Mouse (Mus musculus) limb, embryonic 12.5 days (tissue): Measurements from ENCODE around the gene Art2b. TPM values are rescaled to one million over a fixed set of nuclear protein-coding genes. Genes with fewer than 3 reads are reported as not detected.
"Not testable (repeated sequence)": the region's sequence is repeated elsewhere in the genome, so short reads cannot be mapped to it uniquely, and the experiment has no call there.

Source experiments
- ATAC-seq: fragments of 200-750 bp; cut with Nextera tagmentation; 2 replicates; pipeline ENCODE4 v1.8.0; 2017; ENCODE audit warnings: low read depth, moderate TSS enrichment; ENCODE audit not compliant: insufficient number of reproducible peaks, insufficient read depth, low FRiP score, low TSS enrichment
- H3K27ac ChIP-seq: fragments of 300-500 bp; sonication (generic); 2 replicates; pipeline ENCODE4 v1.5.1; 2016; ENCODE audit warnings: mild to moderate bottlenecking, moderate library complexity
- H3K27me3 ChIP-seq: fragments of 300-500 bp; sonication (generic); 2 replicates; pipeline ENCODE4 v1.6.1; 2016; ENCODE audit warnings: mild to moderate bottlenecking, moderate library complexity
- H3K36me3 ChIP-seq: fragments of 300-500 bp; sonication (generic); 2 replicates; pipeline ENCODE4 v1.6.1; 2016; ENCODE audit warnings: mild to moderate bottlenecking, moderate library complexity
- H3K4me1 ChIP-seq: fragments of 300-500 bp; sonication (generic); replicated peaks from 2 replicates; pipeline ENCODE4 v1.6.1; 2016
- H3K4me2 ChIP-seq: fragments of 300-500 bp; sonication (generic); 2 replicates; pipeline ENCODE4 v1.6.1; 2016; ENCODE audit warnings: mild to moderate bottlenecking, moderate library complexity
- H3K4me3 ChIP-seq: fragments of 300-500 bp; sonication (generic); replicated peaks from 2 replicates; pipeline ENCODE4 v1.5.1; 2016; ENCODE audit warnings: mild to moderate bottlenecking
- H3K9ac ChIP-seq: fragments of 300-500 bp; sonication (generic); replicated peaks from 2 replicates; pipeline ENCODE4 v1.6.1; 2016; ENCODE audit warnings: mild to moderate bottlenecking, moderate library complexity
- H3K9me3 ChIP-seq: fragments of 300-500 bp; sonication (generic); 2 replicates; pipeline ENCODE4 v1.6.1; 2016; ENCODE audit warnings: mild to moderate bottlenecking, moderate library complexity
- WGBS: fragments of 180-500 bp; shearing (Covaris S2); methylation state at CpG from one replicate; pipeline ENCODE4 v1.1.7; 2016; 5-methylcytosine and 5-hydroxymethylcytosine counted together
- polyA plus RNA-seq: library from polyadenylated mRNA; unstranded; fragments of >200 nt; fragmentation: Nextera tagmentation; extraction: Ambion mirVana; gene quantifications from 2 replicates; pipeline ENCODE4 v1.2.1, GENCODE M21; 2016

Art2b gene
- polyA plus RNA-seq, 1 experiment from 2014 or later = not detected

DNA sequence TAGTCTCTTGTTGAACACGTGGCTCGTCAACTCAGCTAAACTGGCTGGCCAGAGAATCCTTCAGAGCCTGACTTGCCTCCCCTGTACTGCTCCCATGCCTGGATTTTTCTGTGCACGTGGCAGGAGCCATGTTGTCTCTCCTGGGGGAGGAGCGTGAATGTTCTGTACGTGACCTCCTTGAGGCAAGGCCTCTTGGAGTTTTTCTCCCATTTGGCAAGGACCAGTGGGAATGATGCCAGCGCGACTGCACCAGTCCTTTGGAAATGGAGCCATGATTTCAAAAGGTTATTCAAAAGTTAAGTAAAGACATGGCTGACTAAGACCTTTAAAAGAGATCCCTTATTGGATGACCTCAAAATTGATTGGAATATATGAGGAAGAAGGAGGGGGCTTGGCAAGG, 30.0 kb upstream of the Art2b start:
- ATAC-seq = no peak
- H3K9me3 ChIP-seq = no peaks in the 10 kb centered on the region
- WGBS = 80% methylated on average over 7 of the region's 7 CpGs
- H3K4me3 ChIP-seq = no peak overlapping the region
- no peaks in the 10 kb centered on the region for H3K27me3 ChIP-seq
- no peak overlapping the region for H3K4me2 ChIP-seq
- H3K27ac ChIP-seq = no peak overlapping the region
- no peaks in the 10 kb centered on the region for H3K4me1 ChIP-seq
- H3K36me3 ChIP-seq = no peaks in the 10 kb centered on the region
- no peak overlapping the region for H3K9ac ChIP-seq

DNA sequence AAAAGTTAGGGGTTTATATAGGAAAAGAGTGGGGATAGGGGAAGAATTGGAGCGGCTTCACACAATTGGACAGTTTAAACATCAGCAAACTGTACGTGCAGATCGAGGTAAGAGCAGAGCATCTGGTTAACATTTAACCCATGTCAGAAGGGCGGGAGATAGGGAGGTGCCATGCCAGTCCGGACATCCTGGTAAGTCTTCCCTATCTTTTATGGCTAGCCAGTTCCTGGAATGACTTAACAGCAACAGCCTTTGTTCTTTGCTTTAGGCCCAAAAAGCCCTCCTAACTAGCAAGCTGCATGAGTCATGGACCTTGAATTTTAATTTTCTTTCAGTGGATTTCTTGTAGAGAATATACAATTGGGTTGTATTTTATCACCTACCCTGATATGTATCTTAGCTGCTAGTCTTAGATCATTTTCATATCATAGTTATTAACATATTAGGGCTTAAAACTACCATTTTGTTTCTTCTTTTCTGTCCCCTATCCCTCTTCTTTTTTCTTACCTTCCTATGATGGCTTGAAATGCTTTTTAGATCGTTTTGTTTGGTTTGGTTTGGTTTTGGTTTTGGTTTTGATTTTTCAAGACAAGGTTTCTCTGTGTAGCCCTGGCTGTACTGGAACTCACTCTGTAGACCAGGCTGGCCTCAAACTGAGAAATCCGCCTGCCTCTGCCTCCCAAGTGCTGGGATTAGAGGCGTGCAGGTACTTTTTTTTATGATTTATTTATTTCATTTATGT, 27.6 kb upstream of the Art2b start:
- not testable (repeated sequence) for H3K36me3 ChIP-seq, H3K27ac ChIP-seq, H3K9ac ChIP-seq, H3K4me3 ChIP-seq, H3K27me3 ChIP-seq, ATAC-seq, H3K4me2 ChIP-seq, H3K4me1 ChIP-seq, H3K9me3 ChIP-seq
- WGBS = 82% methylated on average over 8 of the region's 8 CpGs

DNA sequence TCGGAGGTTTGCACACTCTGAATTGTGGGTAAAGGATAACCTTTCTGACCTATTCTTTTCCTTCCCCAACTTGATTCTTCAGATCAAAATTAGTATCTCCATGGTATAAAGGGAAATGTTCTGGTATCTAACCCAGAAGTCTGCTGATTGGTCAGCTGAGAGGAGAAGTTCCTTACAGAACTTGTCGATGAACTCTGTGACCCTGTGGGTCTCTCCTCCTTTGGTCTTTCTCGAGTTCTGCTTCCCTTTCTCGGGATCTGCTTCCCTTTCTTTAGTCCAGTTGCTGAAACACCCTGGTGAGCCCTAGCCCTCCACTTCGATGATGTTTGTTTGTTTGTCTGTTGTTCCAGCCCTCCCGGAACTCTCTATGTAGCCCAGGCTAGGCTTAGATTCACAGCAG, 22.4 kb upstream of the Art2b start:
- WGBS = 75% methylated on average over 6 of the region's 6 CpGs
- no peak for ATAC-seq

GRCm38 (mm10) chr7:101600406-101600805, 15.0 kb upstream of the Art2b start:
- Histone ChIP-seq H3K27ac (no peak overlapping the region), H3K9ac (no peak overlapping the region), H3K27me3 (no peaks in the 10 kb centered on the region), H3K4me1 (no peaks in the 10 kb centered on the region), H3K9me3 (no peaks in the 10 kb centered on the region), H3K4me3 (no peak overlapping the region), H3K4me2 (no peak overlapping the region), H3K36me3 (no peaks in the 10 kb centered on the region)
- 75% methylated on average over 1 of the region's 1 CpGs for WGBS
- ATAC-seq = no peak

More for the DNA sequence above, 22.4 kb upstream of the Art2b start:
- Histone ChIP-seq H3K27me3 (no peaks in the 10 kb centered on the region; the same call in 1 of the 2 replicates), H3K27ac (no peak overlapping the region), H3K4me3 (no peak overlapping the region), H3K4me1 (no peaks in the 10 kb centered on the region), H3K4me2 (no peak overlapping the region), H3K9ac (no peak overlapping the region), H3K36me3 (no peaks in the 10 kb centered on the region), H3K9me3 (no peaks in the 10 kb centered on the region)

DNA sequence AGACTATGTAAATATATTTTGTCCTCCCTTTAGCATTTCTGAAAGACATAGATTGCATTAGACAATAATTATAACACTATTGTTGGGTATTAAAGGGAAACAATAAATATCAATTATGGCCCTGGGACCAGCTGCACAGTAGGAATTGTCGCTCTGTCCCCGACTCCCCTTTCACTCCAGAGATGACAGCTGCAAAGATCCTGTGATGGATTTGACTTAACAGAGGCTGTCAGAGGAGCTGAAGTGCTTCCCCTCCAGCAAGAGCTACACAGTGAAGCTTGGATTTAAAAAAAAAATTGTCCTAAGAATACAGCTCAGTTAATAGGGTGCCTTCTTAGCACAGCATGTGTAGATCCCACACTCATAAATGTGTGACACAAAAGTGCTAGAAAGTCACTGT, 13.1 kb upstream of the Art2b start:
- no peak for ATAC-seq

DNA sequence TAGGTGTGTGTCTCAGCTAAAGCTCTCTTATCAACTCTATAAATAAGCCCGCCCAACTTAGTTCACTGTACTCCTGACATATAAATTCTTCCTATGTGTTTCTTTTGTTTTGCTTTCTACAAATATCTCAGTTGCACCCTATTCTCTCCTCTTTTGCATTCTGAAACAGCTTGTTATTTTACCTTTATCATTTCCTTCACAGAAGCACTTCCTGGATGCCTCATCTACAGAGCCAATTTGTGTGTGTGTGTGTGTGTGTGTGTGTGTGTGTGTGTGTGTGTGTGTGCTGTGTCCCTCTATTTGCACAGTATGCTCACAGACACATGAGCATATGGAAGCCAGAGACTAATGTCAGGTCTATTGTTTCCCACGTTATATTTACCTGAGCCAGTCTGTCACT, 9.6 kb upstream of the Art2b start:
- H3K36me3 ChIP-seq = no peaks in the 10 kb centered on the region
- no peaks in the 10 kb centered on the region for H3K9me3 ChIP-seq
- no peak overlapping the region for H3K4me3 ChIP-seq
- ATAC-seq = no peak
- no peak overlapping the region for H3K9ac ChIP-seq
- no peaks in the 10 kb centered on the region for H3K27me3 ChIP-seq
- H3K4me2 ChIP-seq = no peak overlapping the region
- no peaks in the 10 kb centered on the region for H3K4me1 ChIP-seq
- 84% methylated on average over 2 of the region's 2 CpGs for WGBS
- H3K27ac ChIP-seq = no peak overlapping the region

More for the DNA sequence above, 13.1 kb upstream of the Art2b start:
- Histone ChIP-seq H3K27me3 (no peaks in the 10 kb centered on the region), H3K4me2 (no peak overlapping the region), H3K4me3 (no peak overlapping the region), H3K36me3 (no peaks in the 10 kb centered on the region), H3K4me1 (no peaks in the 10 kb centered on the region), H3K9me3 (no peaks in the 10 kb centered on the region), H3K9ac (no peak overlapping the region), H3K27ac (no peak overlapping the region)
- WGBS = 77% methylated on average over 2 of the region's 2 CpGs

DNA sequence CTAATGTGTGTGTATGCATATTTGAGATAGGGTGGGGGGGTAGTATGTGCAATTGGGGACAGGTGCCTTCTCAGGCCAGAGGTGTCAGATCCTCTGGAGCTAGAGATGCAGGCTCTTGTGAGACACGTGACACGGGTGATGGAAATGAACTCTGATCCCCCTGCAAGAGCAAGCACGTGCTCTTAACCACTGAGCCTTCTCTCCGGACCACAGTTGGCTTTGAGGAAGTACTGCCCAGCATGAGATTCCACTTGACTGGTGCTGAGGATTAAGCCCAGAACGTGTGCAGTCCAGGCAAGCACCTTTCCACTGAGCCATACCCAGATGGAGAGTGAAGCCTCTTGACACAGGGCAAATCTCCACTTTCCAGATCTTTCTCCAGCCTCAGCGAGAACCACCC, 1.1 kb downstream of the Art2b start:
- H3K9me3 ChIP-seq, H3K9ac ChIP-seq, H3K4me1 ChIP-seq, H3K27ac ChIP-seq, H3K27me3 ChIP-seq, H3K4me3 ChIP-seq, H3K4me2 ChIP-seq, H3K36me3 ChIP-seq, ATAC-seq: not testable (repeated sequence)
- 62% methylated on average over 6 of the region's 6 CpGs for WGBS

DNA sequence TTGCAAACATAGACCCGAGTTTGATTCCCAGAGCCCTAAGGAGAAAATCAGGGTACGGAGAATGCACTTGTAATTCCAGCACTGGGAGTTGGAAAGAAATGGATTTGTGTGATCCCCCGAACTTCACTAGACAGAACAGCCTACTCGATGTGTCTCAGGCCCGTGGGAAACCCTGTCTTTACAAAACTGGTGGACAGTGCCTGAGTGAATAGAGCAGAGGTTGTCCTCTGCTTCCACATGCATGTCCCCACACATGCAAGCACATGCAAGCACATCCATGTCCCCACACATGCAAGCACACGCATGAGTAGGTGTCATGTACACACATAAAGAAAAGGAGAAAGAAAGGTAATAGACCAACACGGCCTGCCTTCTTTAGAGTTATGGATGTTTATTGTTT, 3.4 kb downstream of the Art2b start:
- WGBS = 90% methylated on average over 7 of the region's 7 CpGs
- Histone ChIP-seq H3K4me2 (no peak overlapping the region), H3K4me1 (no peaks in the 10 kb centered on the region), H3K36me3 (no peaks in the 10 kb centered on the region), H3K27ac (no peak overlapping the region), H3K4me3 (no peak overlapping the region), H3K9me3 (no peaks in the 10 kb centered on the region), H3K27me3 (no peaks in the 10 kb centered on the region), H3K9ac (no peak overlapping the region)
- ATAC-seq = no peak

GRCm38 (mm10) chr7:101580863-101581262, 4.5 kb downstream of the Art2b start:
- H3K9me3 ChIP-seq, H3K27ac ChIP-seq, H3K27me3 ChIP-seq, H3K36me3 ChIP-seq, ATAC-seq, H3K4me2 ChIP-seq, H3K9ac ChIP-seq, H3K4me3 ChIP-seq, H3K4me1 ChIP-seq: not testable (repeated sequence)
- 95% methylated on average over 3 of the region's 3 CpGs for WGBS

DNA sequence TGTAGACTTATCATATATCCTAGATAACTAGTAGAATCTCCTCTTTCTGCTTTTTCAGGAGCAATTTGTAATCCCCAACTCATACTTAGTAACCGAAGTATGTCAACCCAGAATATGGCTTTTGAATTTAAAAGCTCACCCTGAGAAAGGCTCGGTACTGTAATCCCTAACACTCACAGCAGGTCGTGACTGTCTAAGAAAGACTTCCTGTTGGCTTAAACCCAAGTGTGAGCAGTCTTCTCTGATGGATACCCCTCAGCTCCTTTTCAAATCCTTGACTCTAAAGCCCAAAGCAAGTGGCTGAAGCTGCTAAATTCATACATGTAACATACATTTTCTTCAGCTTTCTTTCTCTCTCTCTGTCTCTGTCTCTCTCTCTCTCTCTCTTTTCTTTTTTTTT, 11.0 kb downstream of the Art2b start:
- Histone ChIP-seq H3K9ac (no peak overlapping the region), H3K4me3 (no peak overlapping the region), H3K9me3 (no peaks in the 10 kb centered on the region), H3K4me1 (no peaks in the 10 kb centered on the region), H3K4me2 (no peak overlapping the region), H3K27me3 (no peaks in the 10 kb centered on the region), H3K27ac (no peak overlapping the region), H3K36me3 (no peaks in the 10 kb centered on the region)
- ATAC-seq = no peak
- 56% methylated on average over 3 of the region's 3 CpGs for WGBS

- not testable (repeated sequence) for H3K4me1 ChIP-seq, H3K27ac ChIP-seq, H3K36me3 ChIP-seq, H3K9me3 ChIP-seq, ATAC-seq, H3K9ac ChIP-seq, H3K4me2 ChIP-seq, H3K4me3 ChIP-seq, H3K27me3 ChIP-seq
- 89% methylated on average over 12 of the region's 12 CpGs for WGBS
Measured at GRCm38 (mm10) chr7:101573636-101574035, 11.8 kb downstream of the Art2b start.

- no peaks in the 10 kb centered on the region for H3K27me3 ChIP-seq
- 90% methylated on average over 2 of the region's 2 CpGs for WGBS
- ATAC-seq = no peak
Measured at GRCm38 (mm10) chr7:101564086-101564485, 21.3 kb downstream of the Art2b start.

More at GRCm38 (mm10) chr7:101564086-101564485, 21.3 kb downstream of the Art2b start:
- no peaks in the 10 kb centered on the region for H3K4me1 ChIP-seq
- H3K9ac ChIP-seq = no peak overlapping the region
- H3K27ac ChIP-seq = no peak overlapping the region
- no peak overlapping the region for H3K4me3 ChIP-seq
- H3K4me2 ChIP-seq = no peak overlapping the region
- H3K9me3 ChIP-seq = no peaks in the 10 kb centered on the region
- no peaks in the 10 kb centered on the region for H3K36me3 ChIP-seq
